Mouse (Mus musculus) forebrain, postnatal 0 days (tissue): ENCODE measurements around the gene Hoxb5. TPM values are rescaled to one million over a fixed set of nuclear protein-coding genes. Genes with fewer than 3 reads are reported as not detected.

ENCODE experiments used
- ATAC-seq: fragments of 200-750 bp; cut with Nextera tagmentation; 2 replicates; pipeline ENCODE4 v1.8.0; 2017; ENCODE audit warnings: mild to moderate bottlenecking, moderate library complexity
- DNase-seq: peaks from one replicate; pipeline ENCODE4 v3.0.0-alpha.2; 2015
- H3K27ac ChIP-seq: fragments of 300-500 bp; sonication (generic); 2 replicates; pipeline ENCODE4 v1.5.1; 2014; ENCODE audit warnings: low read depth, mild to moderate bottlenecking, antibody characterized with exemption, low read length, moderate library complexity, mixed read lengths
- H3K27me3 ChIP-seq: fragments of 300-500 bp; sonication (generic); 2 replicates; pipeline ENCODE4 v1.6.1; 2014; ENCODE audit warnings: mild to moderate bottlenecking, low read length, mixed read lengths; ENCODE audit not compliant: insufficient read depth
- H3K36me3 ChIP-seq: fragments of 300-500 bp; sonication (generic); 2 replicates; pipeline ENCODE4 v1.6.1; 2014; ENCODE audit warnings: mild to moderate bottlenecking, moderate library complexity; ENCODE audit not compliant: insufficient read depth
- H3K4me1 ChIP-seq: fragments of 300-500 bp; sonication (generic); 2 replicates; pipeline ENCODE4 v1.6.1; 2014; ENCODE audit warnings: antibody characterized with exemption; ENCODE audit not compliant: insufficient read depth
- H3K4me2 ChIP-seq: fragments of 300-500 bp; sonication (generic); 2 replicates; pipeline ENCODE4 v1.6.1; 2014; ENCODE audit warnings: low read depth, mild to moderate bottlenecking, moderate library complexity
- H3K4me3 ChIP-seq: fragments of 300-500 bp; sonication (generic); 2 replicates; pipeline ENCODE4 v1.5.1; 2014; ENCODE audit warnings: low read depth, low read length, mixed read lengths
- H3K9ac ChIP-seq: fragments of 300-500 bp; sonication (generic); 2 replicates; pipeline ENCODE4 v1.6.1; 2014; ENCODE audit warnings: mild to moderate bottlenecking
- H3K9me3 ChIP-seq: fragments of 300-500 bp; sonication (generic); 2 replicates; pipeline ENCODE4 v1.6.1; 2016; ENCODE audit warnings: low read length
- CTCF ChIP-seq: sonication (generic); IDR thresholded peaks from 2 replicates; pipeline ENCODE4 v1.5.1; 2016; ENCODE audit warnings: antibody characterized with exemption, control low read depth, low read depth
- WGBS: fragments of 180-500 bp; shearing (Covaris S2); extraction: QIAGEN DNeasy Blood & Tissue Kit; methylation state at CpG from one replicate; pipeline ENCODE4 v1.1.7; 2014; 5-methylcytosine and 5-hydroxymethylcytosine counted together
- polyA plus RNA-seq: library from polyadenylated mRNA; unstranded; fragments of >200 nt; fragmentation: Nextera tagmentation; extraction: Ambion mirVana; gene quantifications from 2 replicates; pipeline ENCODE4 v1.2.1, GENCODE M21; 2015
- total RNA-seq: library from RNA; depleted of rRNA; stranded (reverse); fragments of >200 nt; gene quantifications from 2 replicates; pipeline ENCODE4 v1.2.3, GENCODE M21; 2014

The Hoxb5 gene
- total and polyA plus RNA-seq, 2 experiments from 2014 or later = not detected

GRCm38 (mm10) chr11:96306183-96306907 is 3.2 kb downstream of the Hoxb5 start:
- Histone ChIP-seq H3K4me3 (no peak overlapping the region), H3K4me2 (no peak overlapping the region), H3K27me3 (peaks cover 100% of the 10 kb centered on the region), H3K36me3 (no peaks in the 10 kb centered on the region), H3K9ac (no peak overlapping the region), H3K4me1 (no peaks in the 10 kb centered on the region), H3K27ac (no peak overlapping the region), H3K9me3 (no peaks in the 10 kb centered on the region)
- no peak for DNase-seq
- ATAC-seq = no peak
- WGBS = 7% methylated on average over 7 of the region's 7 CpGs
- no peak for TF ChIP-seq CTCF

GRCm38 (mm10) chr11:96306908-96307269 is 3.8 kb downstream of the Hoxb5 start:
- 6% methylated on average over 13 of the region's 13 CpGs for WGBS
- Histone ChIP-seq H3K36me3 (no peaks in the 10 kb centered on the region), H3K27me3 (peaks cover 100% of the 10 kb centered on the region), H3K4me1 (no peaks in the 10 kb centered on the region), H3K9me3 (no peaks in the 10 kb centered on the region), H3K4me2 (no peak overlapping the region), H3K27ac (no peak overlapping the region), H3K9ac (no peak overlapping the region), H3K4me3 (no peak overlapping the region)
- ATAC-seq (no peak), DNase-seq (no peak)
- no peak for TF ChIP-seq CTCF

- no peak overlapping the region for H3K27ac ChIP-seq
- no peaks in the 10 kb centered on the region for H3K9me3 ChIP-seq
- peaks cover 100% of the 10 kb centered on the region for H3K27me3 ChIP-seq
- no peak overlapping the region for H3K9ac ChIP-seq
- H3K4me3 ChIP-seq = no peak overlapping the region
- H3K4me1 ChIP-seq = no peaks in the 10 kb centered on the region
- no peak for ATAC-seq
- no peaks in the 10 kb centered on the region for H3K36me3 ChIP-seq
- TF ChIP-seq CTCF = no peak
- no peak for DNase-seq
- no peak overlapping the region for H3K4me2 ChIP-seq
- 12% methylated on average over 4 of the region's 4 CpGs for WGBS
Observed at GRCm38 (mm10) chr11:96308763-96309162, 5.6 kb downstream of the Hoxb5 start.

- no peak overlapping the region for H3K9ac ChIP-seq
- peaks cover 100% of the 10 kb centered on the region for H3K27me3 ChIP-seq
- no peaks in the 10 kb centered on the region for H3K4me1 ChIP-seq
- DNase-seq (no peak), ATAC-seq (no peak)
- 7% methylated on average over 4 of the region's 4 CpGs for WGBS
- H3K9me3 ChIP-seq = no peaks in the 10 kb centered on the region
- H3K36me3 ChIP-seq = no peaks in the 10 kb centered on the region
- no peak overlapping the region for H3K4me2 ChIP-seq
- H3K27ac ChIP-seq = no peak overlapping the region
- no peak for TF ChIP-seq CTCF
- H3K4me3 ChIP-seq = no peak overlapping the region
Observed at GRCm38 (mm10) chr11:96309288-96309687, 6.2 kb downstream of the Hoxb5 start.

- 2% methylated on average over 20 of the region's 20 CpGs for WGBS
- H3K4me1 ChIP-seq = no peaks in the 10 kb centered on the region
- H3K36me3 ChIP-seq = no peaks in the 10 kb centered on the region
- no peaks in the 10 kb centered on the region for H3K9me3 ChIP-seq
- no peak overlapping the region for H3K4me2 ChIP-seq
- DNase-seq = no peak
- peaks cover 100% of the 10 kb centered on the region for H3K27me3 ChIP-seq
- H3K27ac ChIP-seq = no peak overlapping the region
- no peak for ATAC-seq
- TF ChIP-seq CTCF = no peak
- H3K9ac ChIP-seq = no peak overlapping the region
- H3K4me3 ChIP-seq = no peak overlapping the region
Observed at GRCm38 (mm10) chr11:96310183-96310938, 7.2 kb downstream of the Hoxb5 start.

GRCm38 (mm10) chr11:96311097-96311496 is 8.0 kb downstream of the Hoxb5 start:
- no peak for ATAC-seq
- Histone ChIP-seq H3K4me3 (no peak overlapping the region), H3K27me3 (peaks cover 100% of the 10 kb centered on the region), H3K9me3 (no peaks in the 10 kb centered on the region), H3K9ac (no peak overlapping the region), H3K4me2 (no peak overlapping the region), H3K4me1 (no peaks in the 10 kb centered on the region), H3K36me3 (no peaks in the 10 kb centered on the region), H3K27ac (no peak overlapping the region)
- TF ChIP-seq CTCF = no peak
- no peak for DNase-seq
- WGBS = 4% methylated on average over 6 of the region's 6 CpGs

- ATAC-seq (peak; percentile 69; the same call in 1 of the 2 replicates), DNase-seq (peak; percentile 65)
- Histone ChIP-seq H3K27ac (no peak overlapping the region), H3K9ac (no peak overlapping the region), H3K4me1 (no peaks in the 10 kb centered on the region), H3K4me2 (no peak overlapping the region), H3K9me3 (no peaks in the 10 kb centered on the region), H3K36me3 (no peaks in the 10 kb centered on the region), H3K27me3 (peaks cover 100% of the 10 kb centered on the region), H3K4me3 (no peak overlapping the region)
- peak; percentile 74 for TF ChIP-seq CTCF
- 2% methylated on average over 31 of the region's 31 CpGs for WGBS
Observed at GRCm38 (mm10) chr11:96311520-96312417, 8.6 kb downstream of the Hoxb5 start.
